Mouse (Mus musculus) adipocyte (in vitro differentiated cells): Measurements from ENCODE around the gene Efna3.

Experiments used
- DNase-seq: peaks from one replicate; pipeline ENCODE4 v3.0.0-alpha.2; 2016; ENCODE audit warnings: low spot score

Efna3 gene

DNA sequence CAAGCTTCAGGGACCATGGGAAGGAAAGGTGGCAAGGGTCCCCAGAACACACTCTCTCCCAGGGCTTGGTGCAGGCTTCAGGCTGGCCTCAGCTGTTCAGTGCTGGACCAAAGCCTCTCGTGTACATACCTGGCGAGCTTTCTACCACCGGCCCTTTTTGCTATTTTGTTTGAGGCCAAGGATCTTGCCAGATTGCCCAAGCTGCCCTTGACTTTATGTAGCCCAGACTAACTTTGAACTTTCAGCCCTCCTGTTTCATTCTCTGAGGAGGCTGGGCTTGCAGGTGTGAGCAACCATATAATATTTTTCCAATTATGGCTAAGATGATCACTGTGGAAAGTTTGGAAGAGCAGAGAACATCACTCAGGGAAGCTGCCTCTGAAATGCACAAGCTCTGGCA lies 38.5 kb downstream of the Efna3 start:
- no peak for DNase-seq

GRCm38 (mm10) chr3:89282291-89282643 lies 40.5 kb downstream of the Efna3 start:
- no peak for DNase-seq

- DNase-seq, result peak; percentile 90
Observed at GRCm38 (mm10) chr3:89281579-89282290, 41.0 kb downstream of the Efna3 start.

GRCm38 (mm10) chr3:89280606-89281511 lies 41.9 kb downstream of the Efna3 start, which contains the start of gene Efna1:
Gene Efna1 (minus strand): TSS chr3:89281142.
- no peak for DNase-seq

DNA sequence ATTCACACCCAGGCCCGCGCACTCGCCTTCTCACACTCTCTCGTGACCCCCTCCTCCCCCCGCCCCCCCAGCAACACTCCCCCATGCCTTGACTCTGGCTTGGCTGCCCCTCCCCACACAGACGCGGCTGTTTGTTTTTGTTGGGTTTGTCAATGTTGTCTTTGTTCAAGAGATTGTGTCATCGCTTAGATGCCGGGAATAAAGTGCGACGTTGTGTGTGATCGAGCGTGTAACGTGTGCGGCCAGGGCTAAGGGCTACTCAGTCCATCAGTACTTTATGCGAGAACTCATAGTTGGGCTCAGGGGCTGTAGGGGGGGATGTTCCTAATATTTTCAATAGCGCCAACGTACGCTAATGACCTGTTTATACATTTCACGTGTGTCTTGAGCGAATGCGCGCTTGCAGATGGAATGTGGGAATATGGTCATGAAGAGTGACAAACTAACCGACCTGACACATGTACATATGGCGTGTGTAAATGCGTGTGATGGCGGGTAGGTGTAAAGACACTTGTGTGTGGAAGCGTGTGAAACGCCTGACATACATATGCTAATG lies 42.6 kb downstream of the Efna3 start:
- DNase-seq, result peak; percentile 67

DNA sequence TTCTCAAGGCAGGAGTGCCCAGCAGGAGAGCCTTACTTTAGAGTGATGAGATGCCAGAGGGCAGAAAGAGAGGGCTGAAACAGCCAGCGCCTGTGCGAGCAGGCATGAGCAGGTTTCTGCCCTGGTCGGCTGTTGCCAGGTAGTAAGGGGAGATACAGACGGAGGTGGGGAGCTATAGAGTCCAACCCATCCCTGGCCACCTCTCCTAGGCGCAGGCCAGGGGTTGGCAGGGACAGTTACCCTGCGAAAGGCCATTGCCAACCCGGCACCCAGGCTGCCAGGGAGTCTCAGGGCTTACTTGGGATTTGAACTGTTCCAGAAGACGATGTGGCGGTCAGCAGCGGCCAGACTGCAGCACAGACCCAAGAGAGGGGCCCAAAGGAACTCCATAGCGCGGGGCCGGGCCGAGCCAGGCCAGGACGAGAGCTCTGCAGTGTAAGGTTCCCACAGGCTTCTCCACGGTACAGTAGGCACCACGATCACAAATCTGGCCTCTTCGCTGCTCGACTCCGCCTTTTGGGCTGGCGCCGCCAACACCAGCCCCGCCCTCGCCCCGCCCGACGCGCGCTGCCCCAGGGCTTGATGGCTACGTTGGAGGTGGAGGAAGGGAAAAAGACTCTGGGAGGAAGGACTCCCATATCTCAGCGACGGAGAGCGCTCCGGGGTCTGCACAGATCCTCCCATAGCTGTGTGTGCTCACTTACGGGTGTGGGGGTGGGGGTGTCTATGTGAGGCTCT lies 43.4 kb downstream of the Efna3 start:
- DNase-seq, result peak; percentile 89

DNA sequence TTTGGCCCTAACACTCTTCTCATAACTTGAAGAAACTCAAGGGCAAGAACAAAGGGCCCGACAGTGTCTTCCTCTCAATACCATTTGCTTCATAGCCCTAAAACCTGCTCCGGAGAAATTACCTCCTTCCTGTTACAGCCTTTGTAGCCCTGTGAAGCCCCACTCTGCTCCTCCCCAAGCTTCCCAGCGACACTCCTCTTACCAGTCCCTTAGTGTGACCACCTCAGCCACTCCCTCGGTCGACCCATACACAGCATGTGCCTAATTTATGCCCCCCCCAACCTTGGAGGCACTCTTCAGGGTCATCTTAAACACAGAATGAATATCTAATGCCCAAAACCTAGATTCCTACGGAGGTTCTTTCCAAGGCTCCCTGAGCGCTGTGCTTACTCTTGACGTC lies 44.1 kb downstream of the Efna3 start:
- no peak for DNase-seq

DNA sequence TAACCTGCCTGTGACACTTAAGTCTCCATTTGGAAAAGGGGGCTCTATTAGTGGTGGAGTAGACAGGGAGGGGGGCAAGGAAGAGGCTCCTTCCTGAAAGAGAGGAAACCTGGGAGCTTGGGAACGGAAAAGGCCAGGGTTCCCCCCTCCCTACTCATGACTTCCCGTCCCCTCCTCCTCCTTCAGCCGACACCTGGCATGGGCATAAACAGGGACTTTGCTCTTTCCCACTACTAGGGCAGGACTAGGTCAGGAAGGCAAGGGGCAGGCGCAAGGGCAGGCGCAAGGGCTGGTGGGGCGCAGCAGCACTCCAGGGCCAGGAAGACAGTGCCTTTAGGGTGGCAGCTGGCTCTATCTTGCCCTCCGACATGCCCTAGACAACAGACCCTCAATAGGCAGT lies 44.7 kb downstream of the Efna3 start:
- no peak for DNase-seq

DNA sequence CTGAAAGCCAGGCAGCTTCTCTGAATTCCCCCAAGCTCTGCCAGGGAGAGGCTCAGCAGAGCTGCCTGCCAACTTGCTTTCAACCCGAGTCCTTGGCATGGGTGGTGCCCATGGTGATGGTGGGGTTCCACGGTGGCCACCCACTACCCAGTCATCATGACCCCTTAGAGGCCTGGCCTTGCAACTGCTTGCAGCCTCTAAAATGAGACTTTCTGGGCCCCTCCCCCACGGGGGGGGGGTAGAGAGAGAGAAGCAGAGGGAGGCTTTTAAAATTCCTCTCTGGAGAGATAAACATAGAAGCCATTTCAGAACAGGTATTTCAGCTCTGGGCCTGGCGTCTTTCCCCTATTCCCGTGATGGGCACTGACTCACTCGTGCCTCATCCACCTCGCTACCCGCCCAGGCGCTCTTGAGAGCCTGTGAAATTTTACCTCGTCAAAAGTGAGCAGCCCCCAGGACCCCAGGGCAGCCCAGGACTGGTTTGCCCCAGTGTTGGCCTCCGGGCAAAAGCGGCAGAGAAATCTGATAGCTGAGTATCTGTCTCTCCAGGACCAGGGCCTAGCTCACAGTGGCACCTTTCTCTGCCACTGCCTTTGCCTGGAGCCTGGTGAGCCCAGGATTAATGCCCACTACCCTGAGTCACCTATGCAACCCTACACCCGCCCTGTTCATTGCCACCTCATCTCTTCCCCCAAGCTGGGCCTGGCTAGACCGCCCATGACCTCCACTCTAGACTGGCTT lies 45.3 kb downstream of the Efna3 start:
- DNase-seq, result no peak

DNA sequence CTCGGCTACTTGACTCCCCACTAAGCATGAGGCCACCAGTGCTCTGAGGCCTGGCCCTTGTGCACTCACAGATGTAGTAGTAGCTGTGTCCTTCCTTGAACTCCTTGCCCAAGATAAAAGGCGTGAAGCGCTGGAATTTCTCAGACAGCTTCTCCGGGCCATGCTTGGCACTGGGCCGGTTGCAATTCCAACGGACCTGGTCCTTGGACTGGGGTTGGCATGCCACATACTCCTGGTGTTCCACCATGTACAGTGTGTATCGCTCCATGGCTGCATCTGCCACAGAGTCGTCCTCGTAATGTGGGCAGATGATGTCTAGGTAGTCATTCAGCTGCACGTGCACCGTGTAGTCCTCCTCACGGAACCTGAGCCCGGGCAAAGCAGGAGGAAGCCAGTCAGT lies 46.7 kb downstream of the Efna3 start:
- DNase-seq, result no peak

- no peak for DNase-seq
Observed at GRCm38 (mm10) chr3:89271760-89272159, 51.0 kb downstream of the Efna3 start.

- peak; percentile 35 for DNase-seq
Observed at GRCm38 (mm10) chr3:89270891-89271290, 51.9 kb downstream of the Efna3 start.

- DNase-seq, result peak; percentile 76
Observed at GRCm38 (mm10) chr3:89270051-89270755, 52.6 kb downstream of the Efna3 start, which contains the start of gene Slc50a1. Gene Slc50a1 (minus strand): TSS chr3:89270570.

DNA sequence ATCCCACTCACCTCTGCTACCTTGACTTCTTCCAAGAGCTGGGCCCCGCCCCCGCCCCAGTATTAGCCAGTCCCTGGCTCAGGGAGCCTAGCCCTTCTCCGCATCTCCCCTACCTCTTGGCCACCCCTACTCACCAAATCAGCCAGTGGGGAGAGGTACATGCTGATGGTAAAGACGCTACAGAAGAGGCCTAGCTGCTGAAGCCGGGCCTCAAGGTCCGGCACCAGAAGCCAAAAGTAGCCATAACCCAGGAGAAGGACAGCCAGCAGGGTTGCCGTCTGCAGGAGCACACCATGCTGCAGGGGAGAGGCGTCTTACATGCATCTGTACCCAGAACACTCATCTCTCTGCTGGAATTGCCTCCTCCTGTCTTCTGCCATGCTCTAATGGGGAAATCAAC lies 53.8 kb downstream of the Efna3 start:
- no peak for DNase-seq

DNA sequence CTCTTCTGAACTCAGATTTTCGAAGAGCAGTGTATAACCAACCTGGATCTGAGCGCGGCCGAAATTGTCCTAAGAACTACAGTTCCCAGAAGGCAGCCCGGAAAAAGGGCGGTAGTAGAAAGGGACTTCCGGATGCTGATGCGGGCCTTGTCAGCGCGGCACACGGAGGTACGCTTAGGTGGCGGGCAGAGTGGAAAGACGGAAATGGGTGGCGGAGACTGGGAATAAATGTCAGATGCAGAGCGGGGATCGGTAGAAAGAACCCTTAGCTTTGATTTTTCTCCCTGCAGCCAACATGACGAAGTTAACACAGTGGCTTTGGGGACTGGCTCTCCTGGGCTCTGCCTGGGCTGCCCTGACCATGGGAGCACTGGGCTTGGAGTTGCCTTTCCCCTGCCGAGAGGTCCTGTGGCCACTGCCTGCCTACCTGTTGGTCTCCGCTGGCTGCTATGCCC lies 56.3 kb downstream of the Efna3 start:
- DNase-seq, result peak; percentile 82
